Mouse (Mus musculus) CH12.LX (cell line): ENCODE results near the gene Pde4dip.

Source experiments
- GABPA ChIP-seq: IDR thresholded peaks from 2 replicates; pipeline ENCODE4 v1.6.1; 2012; ENCODE audit warnings: low read depth, low read length, improper control_type of control experiment, inconsistent platforms; ENCODE audit not compliant: insufficient replicate concordance
- MAX ChIP-seq: IDR thresholded peaks from 2 replicates; pipeline ENCODE4 v1.6.1; 2011; ENCODE audit warnings: low read length, improper control_type of control experiment
- MEF2A ChIP-seq: IDR thresholded peaks from 2 replicates; pipeline ENCODE4 v1.6.1; 2014; ENCODE audit warnings: low read depth, mild to moderate bottlenecking, inconsistent platforms, low read length, improper control_type of control experiment, borderline replicate concordance
- POLR2A ChIP-seq: IDR thresholded peaks from 2 replicates; pipeline ENCODE4 v1.6.1; 2011; ENCODE audit warnings: low read depth, mild to moderate bottlenecking, improper control_type of control experiment, low read length
- SIN3A ChIP-seq: IDR thresholded peaks from 2 replicates; pipeline ENCODE4 v1.6.1; 2012; ENCODE audit warnings: low read length, improper control_type of control experiment, inconsistent platforms
- USF2 ChIP-seq: conservative IDR thresholded peaks from 2 replicates; pipeline ENCODE4 v1.6.1; 2011; ENCODE audit warnings: low read depth, low read length, improper control_type of control experiment

DNA sequence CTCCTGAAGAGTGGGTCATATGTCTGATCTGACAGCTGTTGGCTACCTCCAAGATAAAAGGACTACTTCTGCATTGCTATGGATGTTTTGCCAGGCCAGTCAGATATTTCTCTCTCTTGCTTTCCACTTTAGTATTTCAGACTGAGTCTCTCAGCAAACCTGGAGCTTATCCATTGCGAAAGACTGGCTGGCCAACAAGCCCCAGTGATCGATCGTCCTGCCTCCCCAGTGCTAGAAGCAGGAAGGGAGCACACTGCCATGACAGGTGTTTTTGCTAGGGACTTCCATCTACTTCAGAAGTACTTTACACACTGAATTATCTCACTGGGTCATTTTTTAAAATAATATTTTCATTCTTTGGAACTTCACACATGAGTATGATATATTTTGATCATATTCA is 210.1 kb downstream of the Pde4dip start:
- no peak for TF ChIP-seq SIN3A
- no peak for TF ChIP-seq USF2
- no peak for TF ChIP-seq GABPA
- no peak for TF ChIP-seq POLR2A
- no peak for TF ChIP-seq MEF2A
- no peak for TF ChIP-seq MAX
